12 mouse cellular contexts compared by ENCODE assay signal in the genomic region with DNA sequence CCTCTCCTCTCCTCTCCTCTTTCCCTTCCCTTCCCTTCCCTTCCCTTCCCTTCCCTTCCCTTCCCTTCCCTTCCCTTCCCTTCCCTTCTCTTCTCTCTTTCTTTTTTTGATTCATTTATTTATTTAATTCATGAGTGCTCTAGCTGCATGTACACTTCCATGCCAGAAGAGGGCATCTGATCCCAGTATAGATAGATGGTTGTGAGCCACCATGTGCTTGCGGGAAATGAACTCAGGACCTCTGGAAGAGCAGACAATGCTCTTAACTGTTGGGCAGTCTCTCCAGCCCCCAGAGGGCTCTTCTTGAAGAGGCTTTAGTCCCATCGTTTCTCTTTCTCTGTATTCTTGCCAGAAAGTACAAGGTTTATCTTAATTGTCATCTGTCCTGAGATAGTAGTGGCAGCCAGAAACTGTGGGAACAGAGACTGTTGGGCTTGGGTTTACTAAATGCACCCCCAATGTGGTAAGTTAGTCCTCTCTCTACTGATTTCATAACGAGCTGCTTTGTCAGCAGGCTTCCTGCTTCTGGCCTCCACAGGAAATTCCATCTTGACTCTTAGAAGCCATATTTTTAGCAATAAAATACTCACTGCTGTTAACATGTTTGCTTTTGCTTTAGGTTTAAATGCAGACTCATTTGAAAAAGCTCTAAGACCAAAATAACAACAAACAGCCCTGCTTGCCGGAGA. TPM values are rescaled to one million over a fixed set of nuclear protein-coding genes. Genes with fewer than 3 reads are reported as not detected.
A peak's percentile ranks its signal among the peaks of the same experiment; 100 is the strongest.
DNase-seq lines count a peak whose midpoint lies in the region; ATAC-seq and TF ChIP-seq lines count a peak whose summit lies in the region.
"Had no signal": no experiment of that assay in that cellular context is flagged by ENCODE, and none has a peak within 500 bp of the region (broad histone marks: within the 10 kb centered on the region; RNA-seq: fewer than 3 reads in every experiment).

No protein-coding gene starts in this region.

- no peak for TF ChIP-seq POLR2A in brain, embryonic 14.5 days (IDR thresholded peaks at IDR 0.05; ENCODE audit: borderline replicate concordance, extremely low read depth, insufficient read depth, insufficient read length, poor library complexity, severe bottlenecking)

- TF ChIP-seq CTCF in lung, embryonic 14.5 days (IDR thresholded peaks at IDR 0.05; ENCODE audit: low read depth) = peak; percentile 36
- TF ChIP-seq CTCF in brain, embryonic 14.5 days (IDR thresholded peaks at IDR 0.05; ENCODE audit: borderline replicate concordance, extremely low read depth, insufficient read depth, insufficient read length) = peak; percentile 36; the same call in 1 of the 2 replicates

- H3K4me3 ChIP-seq in forebrain, embryonic 14.5 days (ENCODE audit: low read depth, low read length) = no peak overlapping the region
- H3K4me3 ChIP-seq in forebrain, embryonic 10.5 days = no peak overlapping the region
- H3K4me3 ChIP-seq in lung, embryonic 14.5 days (ENCODE audit: low read depth, low read length) = no peak overlapping the region

- 53% methylated on average over 4 of the region's 4 CpGs for WGBS in forebrain, embryonic 14.5 days
- 60% methylated on average over 4 of the region's 4 CpGs for WGBS in forebrain, embryonic 10.5 days
- WGBS in lung, embryonic 14.5 days = 46% methylated on average over 4 of the region's 4 CpGs

- no peak overlapping the region for H3K4me2 ChIP-seq in forebrain, embryonic 14.5 days (ENCODE audit: low read length)
- H3K4me2 ChIP-seq in lung, embryonic 14.5 days = no peak overlapping the region

- ATAC-seq in forebrain, embryonic 14.5 days = no peak
- no peak for ATAC-seq in lung, embryonic 14.5 days (ENCODE audit: insufficient read depth)
- ATAC-seq: forebrain, embryonic 16.5 days; hindbrain, embryonic 16.5 days had no signal

- H3K9ac ChIP-seq in forebrain, embryonic 14.5 days (ENCODE audit: low read length) = no peak overlapping the region
- H3K9ac ChIP-seq in lung, embryonic 14.5 days = no peak overlapping the region

- H3K27ac ChIP-seq in forebrain, embryonic 14.5 days (ENCODE audit: low read depth, low read length) = no peak overlapping the region
- H3K27ac ChIP-seq in forebrain, embryonic 10.5 days = no peak overlapping the region
- H3K27ac ChIP-seq in lung, embryonic 14.5 days (ENCODE audit: low read depth) = no peak overlapping the region

- H3K9me3 ChIP-seq in forebrain, embryonic 14.5 days (replicated peaks; ENCODE audit: control insufficient read depth, low read length) = no peaks in the 10 kb centered on the region
- H3K9me3 ChIP-seq in forebrain, embryonic 10.5 days = no peaks in the 10 kb centered on the region
- H3K9me3 ChIP-seq in lung, embryonic 14.5 days (ENCODE audit: low read depth, low read length) = no peaks in the 10 kb centered on the region

- H3K36me3 ChIP-seq in forebrain, embryonic 14.5 days (ENCODE audit: control insufficient read depth, insufficient read depth, low read length) = no peaks in the 10 kb centered on the region
- H3K36me3 ChIP-seq in forebrain, embryonic 10.5 days (replicated peaks) = no peaks in the 10 kb centered on the region
- H3K36me3 ChIP-seq in lung, embryonic 14.5 days (ENCODE audit: insufficient read depth) = no peaks in the 10 kb centered on the region

- peak; percentile 45 for DNase-seq in forebrain, embryonic 14.5 days (ENCODE audit: low spot score)
- no peak for DNase-seq in forebrain, embryonic 10.5 days (ENCODE audit: extremely low spot score, low spot score)
- peak; percentile 17 for DNase-seq in lung, embryonic 14.5 days
- no peak for DNase-seq in lung, postnatal 10 days
- peak; percentile 45 for DNase-seq in brain, embryonic 14.5 days (ENCODE audit: low read depth)
- DNase-seq in naive thymus-derived CD4-positive, alpha-beta T cell, adult 2 months (ENCODE audit: low read depth) = peak; percentile 38
- no peak for DNase-seq in kidney, postnatal 36 days
- no peak for DNase-seq in cerebellum, postnatal 36 days
- DNase-seq: lung, postnatal 14 days had no signal

- H3K27me3 ChIP-seq in forebrain, embryonic 14.5 days (replicated peaks; ENCODE audit: control insufficient read depth, insufficient read depth, low read length) = no peaks in the 10 kb centered on the region
- no peaks in the 10 kb centered on the region for H3K27me3 ChIP-seq in forebrain, embryonic 10.5 days (ENCODE audit: poor library complexity, severe bottlenecking)
- H3K27me3 ChIP-seq in lung, embryonic 14.5 days (ENCODE audit: insufficient read depth, low read length) = no peaks in the 10 kb centered on the region

- no peaks in the 10 kb centered on the region for H3K4me1 ChIP-seq in forebrain, embryonic 14.5 days (ENCODE audit: control insufficient read depth, insufficient read depth, low read length)
- H3K4me1 ChIP-seq in forebrain, embryonic 10.5 days = no peaks in the 10 kb centered on the region
- no peaks in the 10 kb centered on the region for H3K4me1 ChIP-seq in lung, embryonic 14.5 days (ENCODE audit: insufficient read depth)

RNA-seq across cellular contexts. Expression of a gene that starts 36.9 kb away (rescaled TPM):
- polyA plus RNA-seq in forebrain, embryonic 14.5 days (2014; fragmentation: Nextera tagmentation; extraction: Ambion mirVana) = 3.4 and 4.3 TPM in 2 replicates
- polyA plus RNA-seq in forebrain, embryonic 10.5 days (2016; fragmentation: Nextera tagmentation; extraction: Ambion mirVana) = 0.38 and 0.53 TPM in 2 replicates
- 0.14 and 0.23 TPM in 2 replicates for polyA plus RNA-seq in lung, embryonic 14.5 days (2014; fragmentation: Nextera tagmentation; extraction: Ambion mirVana)
- polyA plus RNA-seq in brain, embryonic 14.5 days (2012; rRNA removed) = 5.7 and 6.6 TPM in 2 replicates
- polyA plus RNA-seq: limb, embryonic 11.5 days had no signal

Comparison
In these comparisons a context has a peak if more than half of its experiments do, and no peak if none do; other contexts are left out.
1. DNase-seq: peak in forebrain, embryonic 14.5 days (single experiment), lung, embryonic 14.5 days (single experiment), brain, embryonic 14.5 days (single experiment) and naive thymus-derived CD4-positive, alpha-beta T cell, adult 2 months (single experiment); none in forebrain, embryonic 10.5 days (single experiment), lung, postnatal 10 days (single experiment), kidney, postnatal 36 days (0 of 2) and cerebellum, postnatal 36 days (0 of 2).